Mouse (Mus musculus) ES-E14 (cell line): ENCODE results near the gene Cybrd1. TPM values are rescaled to one million over a fixed set of nuclear protein-coding genes. Genes with fewer than 3 reads are reported as not detected.
A peak's percentile ranks its signal among the peaks of the same experiment; 100 is the strongest.

Source experiments
- DNase-seq: peaks from one replicate; pipeline ENCODE4 v3.0.0-alpha.2; 2013; ENCODE audit warnings: low read depth, low spot score
- H3K27ac ChIP-seq: 2 replicates; pipeline ENCODE4 v1.5.1; 2012; ENCODE audit warnings: low read depth, mild to moderate bottlenecking, low read length, moderate library complexity, mixed read lengths; ENCODE audit not compliant: poor library complexity, insufficient read depth, severe bottlenecking
- H3K36me3 ChIP-seq: 2 replicates; pipeline ENCODE4 v1.6.1; 2012; ENCODE audit warnings: mild to moderate bottlenecking, low read length, moderate library complexity, mixed read lengths; ENCODE audit not compliant: control insufficient read depth, poor library complexity, insufficient read depth, severe bottlenecking
- H3K4me1 ChIP-seq, 2 experiments: fragments of 150-350 bp in 1 of 2; sonication (generic) in 1 of 2; 2 replicates each; pipeline ENCODE4 v1.6.1; 2012; ENCODE audit warnings: low read length in 2 of 2, mild to moderate bottlenecking in 1 of 2, mixed read lengths in 1 of 2; ENCODE audit not compliant: control insufficient read depth in 2 of 2, insufficient read depth in 2 of 2, poor library complexity in 1 of 2
- H3K4me3 ChIP-seq, 2 experiments: fragments of 150-350 bp in 1 of 2; sonication (generic) in 1 of 2; 2 replicates each; pipeline ENCODE4 v1.5.1; 2012; ENCODE audit warnings: low read length in 2 of 2, low read depth in 1 of 2, mild to moderate bottlenecking in 1 of 2, mixed read lengths in 1 of 2; ENCODE audit not compliant: insufficient read depth in 1 of 2, poor library complexity in 1 of 2, severe bottlenecking in 1 of 2
- H3K9ac ChIP-seq: 2 replicates; pipeline ENCODE4 v1.6.1; 2012; ENCODE audit warnings: low read depth, mild to moderate bottlenecking, low read length, mixed read lengths; ENCODE audit not compliant: poor library complexity, insufficient read depth, severe bottlenecking
- H3K9me3 ChIP-seq: fragments of 150-350 bp; sonication (generic); 2 replicates; pipeline ENCODE4 v1.6.1; 2012; ENCODE audit warnings: low read depth, mild to moderate bottlenecking, low read length; ENCODE audit not compliant: control insufficient read depth, insufficient read depth
- CHD2 ChIP-seq: IDR thresholded peaks from 2 replicates; pipeline ENCODE4 v1.6.1; 2014; ENCODE audit warnings: mild to moderate bottlenecking, low read depth, low read length, inconsistent platforms
- HCFC1 ChIP-seq: IDR thresholded peaks from 2 replicates; pipeline ENCODE4 v1.6.1; 2012; ENCODE audit warnings: low read length, inconsistent platforms, borderline replicate concordance; ENCODE audit not compliant: insufficient read depth
- MAFK ChIP-seq: IDR thresholded peaks from 2 replicates; pipeline ENCODE4 v1.6.1; 2014; ENCODE audit warnings: mild to moderate bottlenecking, low read depth, low read length, inconsistent platforms; ENCODE audit not compliant: insufficient read depth
- ZC3H11A ChIP-seq: IDR thresholded peaks from 2 replicates; pipeline ENCODE4 v1.6.1; 2012; ENCODE audit warnings: low read depth, mild to moderate bottlenecking, inconsistent platforms, low read length, borderline replicate concordance
- ZNF384 ChIP-seq: IDR thresholded peaks from 2 replicates; pipeline ENCODE4 v1.6.1; 2012; ENCODE audit warnings: low read depth, low read length, inconsistent platforms
- in situ Hi-C, 2 experiments: fragments of 600-800 bp; cut with MboI; formaldehyde crosslinking; loops; one replicate each; pipeline ENCODE4 v1.15.1; 2025; ENCODE audit warnings: low sequenced_read_pairs in 2 of 2, inconsistent platforms in 1 of 2; ENCODE audit not compliant: unreplicated experiment in 2 of 2
- total RNA-seq: library from RNA; depleted of rRNA; stranded (reverse); fragments of 300-350 nt; gene quantifications from 2 replicates; pipeline ENCODE4 v1.2.3, GENCODE M21; 2012

Gene Cybrd1
- total RNA-seq, 1 experiment = 0.31 TPM

DNA sequence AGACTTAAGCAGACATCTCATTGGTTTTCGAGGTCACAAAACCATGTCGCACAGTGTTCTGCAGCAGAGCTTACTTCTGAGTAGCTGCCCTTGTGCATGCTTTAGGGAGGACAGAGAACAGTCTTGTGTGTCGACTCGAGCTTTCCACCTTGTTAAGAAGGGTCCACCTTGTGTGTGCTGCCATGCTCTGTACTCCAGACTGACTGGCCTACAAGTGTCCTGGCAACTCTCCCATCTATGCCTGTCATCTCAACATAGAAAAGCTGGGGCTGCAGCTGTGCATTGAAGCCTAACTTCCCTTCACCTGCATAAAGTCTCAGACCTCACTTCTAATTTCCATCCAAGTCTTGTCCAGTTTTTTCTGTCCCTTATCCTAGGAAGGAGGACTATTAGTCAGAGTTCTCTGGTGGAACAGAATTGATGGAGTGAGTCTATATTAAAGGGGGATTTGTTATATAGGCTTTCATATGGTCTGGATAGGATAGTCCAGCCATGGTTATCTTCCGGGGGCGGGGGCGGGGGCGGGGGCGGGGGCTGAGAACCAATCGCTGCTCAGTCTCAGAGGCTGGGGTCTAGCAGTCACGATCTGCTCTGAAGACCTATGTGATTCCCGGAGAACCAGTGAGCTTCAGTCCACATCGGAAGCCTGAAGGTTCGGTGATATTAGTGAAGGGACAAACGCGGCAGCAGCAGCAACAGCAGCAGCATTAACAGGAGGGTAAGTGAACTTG, 42.0 kb downstream of the Cybrd1 start:
- TF ChIP-seq CHD2 = no peak
- Histone ChIP-seq H3K4me1 (peaks cover 0 to 3% of the 10 kb centered on the region in 2 experiments; a peak in 3 of 4 replicates), H3K9me3 (no peaks in the 10 kb centered on the region), H3K9ac (0 out of 2 replicates have a peak overlapping the region, but pooled peaks have one; percentile 21), H3K27ac (no peak overlapping the region), H3K36me3 (no peaks in the 10 kb centered on the region), H3K4me3 (no peak overlapping the region)
- DNase-seq = no peak
- in situ Hi-C loops = no loop called here

DNA sequence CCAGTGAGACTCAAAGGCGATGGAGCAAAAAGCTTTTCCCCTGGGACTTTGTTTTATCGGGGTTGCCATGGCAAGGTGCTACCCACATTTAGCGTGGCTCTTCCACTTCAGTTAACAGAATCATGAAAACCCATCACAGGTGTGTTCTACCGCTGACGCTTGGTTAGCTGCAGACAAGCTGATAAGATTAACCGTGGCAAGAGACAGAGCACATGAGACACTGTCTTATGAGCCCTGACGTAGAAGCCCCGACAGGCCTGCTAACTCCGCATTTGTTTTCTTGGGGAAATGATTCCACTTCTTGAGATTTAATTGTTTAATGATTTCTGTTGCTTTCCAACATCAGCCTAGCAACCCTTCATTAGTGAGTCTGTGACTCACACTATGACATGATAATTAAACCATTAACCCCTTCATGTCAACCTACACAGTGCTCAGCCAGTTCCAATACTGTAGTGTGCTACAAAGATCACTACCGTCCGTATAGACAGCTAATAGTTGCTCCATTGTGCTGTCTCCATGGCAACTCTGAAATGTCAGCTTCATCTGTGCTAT, 42.7 kb downstream of the Cybrd1 start:
- H3K9me3 ChIP-seq = no peaks in the 10 kb centered on the region
- peaks cover 0 to 4% of the 10 kb centered on the region in 2 experiments; a peak in 3 of 4 replicates for H3K4me1 ChIP-seq
- DNase-seq = no peak
- no peak overlapping the region for H3K4me3 ChIP-seq
- H3K36me3 ChIP-seq = no peaks in the 10 kb centered on the region
- H3K9ac ChIP-seq = 0 out of 2 replicates have a peak overlapping the region, but pooled peaks have one; percentile 21
- in situ Hi-C loops = no loop called here
- TF ChIP-seq MAFK = no peak
- TF ChIP-seq CHD2 = no peak
- no peak for TF ChIP-seq ZNF384
- TF ChIP-seq HCFC1 = no peak
- TF ChIP-seq ZC3H11A = no peak
- no peak overlapping the region for H3K27ac ChIP-seq

DNA sequence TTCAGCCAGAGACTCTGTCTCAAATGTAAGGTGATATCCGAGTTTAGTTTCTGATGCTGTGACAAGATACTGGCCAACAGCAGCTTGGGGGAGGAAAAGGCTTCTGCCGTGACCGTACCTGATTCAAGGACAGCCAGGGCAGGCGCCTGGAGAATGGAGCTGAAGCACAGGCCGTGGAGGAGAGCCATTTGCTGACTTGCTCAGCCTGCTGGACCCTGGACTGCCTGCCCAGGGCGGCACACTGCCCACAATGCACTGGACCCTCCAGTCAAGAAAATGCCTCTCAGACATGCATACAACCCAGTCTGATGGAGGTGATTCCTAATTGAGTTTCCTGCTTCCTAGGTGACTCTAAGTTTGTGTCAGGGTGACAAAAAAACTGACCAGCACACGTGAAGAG, 43.8 kb downstream of the Cybrd1 start:
- no peak for DNase-seq
- no peaks in the 10 kb centered on the region for H3K9me3 ChIP-seq
- H3K36me3 ChIP-seq = no peaks in the 10 kb centered on the region
- H3K4me1 ChIP-seq = peaks cover 0 to 4% of the 10 kb centered on the region in 2 experiments; a peak in 3 of 4 replicates
- no peak overlapping the region for H3K4me3 ChIP-seq
- in situ Hi-C loops = no loop called here
- H3K27ac ChIP-seq = no peak overlapping the region
- TF ChIP-seq CHD2 (no peak), HCFC1 (no peak), MAFK (no peak), ZNF384 (no peak), ZC3H11A (no peak)
- no peak overlapping the region for H3K9ac ChIP-seq

DNA sequence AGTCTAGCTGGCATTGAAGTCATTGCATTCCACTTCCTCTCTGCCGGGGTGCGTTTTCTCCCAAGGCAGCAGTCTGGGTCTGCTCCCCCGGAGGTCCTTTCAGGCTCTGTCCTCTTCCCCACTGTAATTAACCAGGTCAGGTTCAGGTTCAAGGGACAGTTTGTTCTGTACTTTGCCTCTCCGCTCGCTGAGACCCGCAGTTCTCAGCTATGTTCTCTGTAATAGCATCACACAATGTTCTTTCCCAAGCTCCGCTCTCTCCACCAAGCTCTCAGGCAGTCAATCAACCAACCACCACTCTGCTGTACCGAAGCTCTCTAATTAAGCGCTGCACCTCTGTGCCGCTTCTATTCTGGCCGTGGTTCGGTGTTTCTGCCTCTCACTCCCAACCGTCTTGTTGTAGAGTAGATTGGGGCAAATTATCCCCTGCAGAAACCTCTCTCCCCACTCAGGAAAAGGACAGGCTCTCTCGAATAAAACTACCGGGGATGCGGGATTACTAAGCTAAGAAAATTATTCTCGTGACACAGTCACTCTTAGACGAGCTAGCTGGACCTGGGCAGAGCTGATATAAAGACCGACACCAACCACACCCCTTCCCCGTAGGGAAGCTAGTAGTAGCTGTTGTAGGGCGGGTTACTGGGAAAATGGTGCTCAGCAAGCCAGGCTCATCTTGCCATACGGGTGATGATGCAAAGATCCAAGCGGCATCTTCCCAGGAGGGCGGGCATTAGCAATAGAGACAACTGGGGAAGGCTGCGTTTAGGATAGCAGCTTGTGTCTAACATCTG, 45.3 kb downstream of the Cybrd1 start:
- H3K36me3 ChIP-seq = no peaks in the 10 kb centered on the region
- H3K4me3 ChIP-seq = no peak overlapping the region

More for the DNA sequence above, 45.3 kb downstream of the Cybrd1 start:
- TF ChIP-seq HCFC1 (no peak), MAFK (no peak), ZC3H11A (no peak), ZNF384 (no peak), CHD2 (no peak)
- DNase-seq = no peak
- in situ Hi-C loops = no loop called here
- no peaks in the 10 kb centered on the region for H3K9me3 ChIP-seq
- peaks cover 1 to 8% of the 10 kb centered on the region in 2 experiments; a peak in 3 of 4 replicates for H3K4me1 ChIP-seq
- no peak overlapping the region for H3K9ac ChIP-seq
- no peak overlapping the region for H3K27ac ChIP-seq
